Mouse (Mus musculus): ENCODE measurements around the gene Zfp760.

DNA sequence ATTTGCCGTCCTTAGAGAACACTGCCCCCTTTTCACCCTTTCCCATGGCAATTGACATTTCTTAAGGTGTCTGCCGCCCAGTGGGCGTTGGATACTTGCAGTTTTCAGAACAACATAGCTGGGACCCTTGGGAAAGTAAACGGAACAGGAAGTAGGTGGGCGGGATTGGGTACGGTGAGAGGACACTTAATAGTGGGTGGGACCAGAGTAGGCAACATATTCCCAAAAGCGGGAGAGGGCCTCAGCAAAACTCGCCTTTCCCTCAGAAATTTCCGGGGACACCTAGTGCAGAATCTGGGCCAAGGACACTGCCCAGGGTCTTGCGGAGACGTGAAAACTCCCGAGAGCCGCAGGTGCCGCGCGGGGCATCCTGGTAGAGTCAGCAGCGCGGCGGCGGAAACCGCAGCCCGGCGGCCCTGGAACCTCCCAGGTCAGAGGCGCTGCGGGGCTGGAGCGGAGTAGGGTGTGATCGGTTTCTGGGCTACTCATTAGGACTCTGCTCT, 26.0 kb downstream of the Zfp760 start:
- TF ChIP-seq TAL1 (IDR thresholded peaks at IDR 0.05; ENCODE audit: low read length): no peak
- TF ChIP-seq GATA1 (IDR thresholded peaks at IDR 0.05; ENCODE audit: low read length): no peak
